Mouse (Mus musculus): ENCODE results near the gene Slc17a1. TPM values are rescaled to one million over a fixed set of nuclear protein-coding genes. Genes with fewer than 3 reads are reported as not detected.

The Slc17a1 gene
- total and polyA plus RNA-seq, 2 experiments from 2014 or later = not detected

GRCm38 (mm10) chr13:23893269-23893593 is 25.7 kb downstream of the Slc17a1 start:
- WGBS = 17% methylated on average over 4 of the region's 4 CpGs
- ATAC-seq (ENCODE audit: low FRiP score) (peak; percentile 47; the same call in 1 of the 2 replicates), DNase-seq (ENCODE audit: low spot score) (no peak)
- Histone ChIP-seq H3K4me3 (ENCODE audit: low read depth, low read length) (no peak overlapping the region), H3K27me3 (ENCODE audit: insufficient read depth, low read length) (no peaks in the 10 kb centered on the region), H3K27ac (ENCODE audit: low read depth, low read length) (no peak overlapping the region), H3K9me3 (ENCODE audit: low read length) (no peaks in the 10 kb centered on the region), H3K9ac (replicated peaks; ENCODE audit: low read length, poor library complexity, severe bottlenecking) (no peak overlapping the region), H3K4me2 (ENCODE audit: low read depth, low read length, poor library complexity, severe bottlenecking) (no peak overlapping the region), H3K4me1 (ENCODE audit: insufficient read depth, low read length) (no peaks in the 10 kb centered on the region), H3K36me3 (ENCODE audit: insufficient read depth, low read length) (no peaks in the 10 kb centered on the region)
- no peak for TF ChIP-seq CTCF (IDR thresholded peaks at IDR 0.05)

GRCm38 (mm10) chr13:23898242-23898641 is 30.7 kb downstream of the Slc17a1 start:
- no peak for DNase-seq (ENCODE audit: low spot score)
- no peaks in the 10 kb centered on the region for H3K36me3 ChIP-seq (ENCODE audit: insufficient read depth, low read length)
- H3K9me3 ChIP-seq (ENCODE audit: low read length) = no peaks in the 10 kb centered on the region
- H3K27ac ChIP-seq (ENCODE audit: low read depth, low read length) = no peak overlapping the region
- WGBS = 41% methylated on average over 6 of the region's 6 CpGs
- no peak overlapping the region for H3K4me2 ChIP-seq (ENCODE audit: low read depth, low read length, poor library complexity, severe bottlenecking)
- H3K27me3 ChIP-seq (ENCODE audit: insufficient read depth, low read length) = no peaks in the 10 kb centered on the region
- no peak for ATAC-seq (ENCODE audit: low FRiP score)
- H3K4me3 ChIP-seq (ENCODE audit: low read depth, low read length) = no peak overlapping the region
- no peak overlapping the region for H3K9ac ChIP-seq (replicated peaks; ENCODE audit: low read length, poor library complexity, severe bottlenecking)
- no peaks in the 10 kb centered on the region for H3K4me1 ChIP-seq (ENCODE audit: insufficient read depth, low read length)
- TF ChIP-seq CTCF (IDR thresholded peaks at IDR 0.05) = no peak

- DNase-seq (ENCODE audit: low spot score) = no peak
Observed at GRCm38 (mm10) chr13:23906906-23907305, 39.4 kb downstream of the Slc17a1 start.

GRCm38 (mm10) chr13:23910121-23910520 is 42.6 kb downstream of the Slc17a1 start:
- Histone ChIP-seq H3K4me3 (ENCODE audit: low read depth, low read length) (no peak overlapping the region), H3K27ac (ENCODE audit: low read depth, low read length) (no peak overlapping the region), H3K9ac (replicated peaks; ENCODE audit: low read length, poor library complexity, severe bottlenecking) (no peak overlapping the region), H3K9me3 (ENCODE audit: low read length) (no peaks in the 10 kb centered on the region), H3K4me1 (ENCODE audit: insufficient read depth, low read length) (no peaks in the 10 kb centered on the region), H3K36me3 (ENCODE audit: insufficient read depth, low read length) (no peaks in the 10 kb centered on the region), H3K27me3 (ENCODE audit: insufficient read depth, low read length) (no peaks in the 10 kb centered on the region), H3K4me2 (ENCODE audit: low read depth, low read length, poor library complexity, severe bottlenecking) (no peak overlapping the region)
- TF ChIP-seq CTCF (IDR thresholded peaks at IDR 0.05) = no peak
- WGBS = 88% methylated on average over 5 of the region's 5 CpGs
- DNase-seq (ENCODE audit: low spot score) = no peak
- no peak for ATAC-seq (ENCODE audit: low FRiP score)

More at GRCm38 (mm10) chr13:23906906-23907305, 39.4 kb downstream of the Slc17a1 start:
- TF ChIP-seq CTCF (IDR thresholded peaks at IDR 0.05) = no peak
- ATAC-seq (ENCODE audit: low FRiP score) = no peak
- Histone ChIP-seq H3K4me1 (ENCODE audit: insufficient read depth, low read length) (no peaks in the 10 kb centered on the region), H3K27ac (ENCODE audit: low read depth, low read length) (no peak overlapping the region), H3K27me3 (ENCODE audit: insufficient read depth, low read length) (no peaks in the 10 kb centered on the region), H3K9me3 (ENCODE audit: low read length) (no peaks in the 10 kb centered on the region), H3K9ac (replicated peaks; ENCODE audit: low read length, poor library complexity, severe bottlenecking) (no peak overlapping the region), H3K4me2 (ENCODE audit: low read depth, low read length, poor library complexity, severe bottlenecking) (no peak overlapping the region), H3K36me3 (ENCODE audit: insufficient read depth, low read length) (no peaks in the 10 kb centered on the region), H3K4me3 (ENCODE audit: low read depth, low read length) (no peak overlapping the region)
- WGBS = 97% methylated on average over 5 of the region's 5 CpGs

GRCm38 (mm10) chr13:23911335-23911734 is 43.8 kb downstream of the Slc17a1 start:
- Histone ChIP-seq H3K9me3 (ENCODE audit: low read length) (no peaks in the 10 kb centered on the region), H3K27me3 (ENCODE audit: insufficient read depth, low read length) (no peaks in the 10 kb centered on the region), H3K36me3 (ENCODE audit: insufficient read depth, low read length) (no peaks in the 10 kb centered on the region), H3K4me3 (ENCODE audit: low read depth, low read length) (no peak overlapping the region), H3K9ac (replicated peaks; ENCODE audit: low read length, poor library complexity, severe bottlenecking) (no peak overlapping the region), H3K4me1 (ENCODE audit: insufficient read depth, low read length) (no peaks in the 10 kb centered on the region), H3K27ac (ENCODE audit: low read depth, low read length) (no peak overlapping the region), H3K4me2 (ENCODE audit: low read depth, low read length, poor library complexity, severe bottlenecking) (no peak overlapping the region)
- no peak for TF ChIP-seq CTCF (IDR thresholded peaks at IDR 0.05)
- WGBS = 85% methylated on average over 5 of the region's 5 CpGs
- no peak for ATAC-seq (ENCODE audit: low FRiP score)
- DNase-seq (ENCODE audit: low spot score) = no peak

- no peak for TF ChIP-seq CTCF (IDR thresholded peaks at IDR 0.05)
- Histone ChIP-seq H3K9me3 (ENCODE audit: low read length) (no peaks in the 10 kb centered on the region), H3K4me3 (ENCODE audit: low read depth, low read length) (no peak overlapping the region), H3K36me3 (ENCODE audit: insufficient read depth, low read length) (no peaks in the 10 kb centered on the region), H3K27me3 (ENCODE audit: insufficient read depth, low read length) (no peaks in the 10 kb centered on the region), H3K4me1 (ENCODE audit: insufficient read depth, low read length) (no peaks in the 10 kb centered on the region), H3K9ac (replicated peaks; ENCODE audit: low read length, poor library complexity, severe bottlenecking) (no peak overlapping the region), H3K4me2 (ENCODE audit: low read depth, low read length, poor library complexity, severe bottlenecking) (no peak overlapping the region), H3K27ac (ENCODE audit: low read depth, low read length) (no peak overlapping the region)
- ATAC-seq (ENCODE audit: low FRiP score) (no peak), DNase-seq (ENCODE audit: low spot score) (no peak)
- WGBS = 52% methylated on average over 6 of the region's 6 CpGs
Observed at GRCm38 (mm10) chr13:23913791-23914306, 46.3 kb downstream of the Slc17a1 start.

All from midbrain, postnatal 0 days (tissue).